Mouse (Mus musculus): ENCODE data around the gene Slc9c1.
"Not testable (repeated sequence)": the region's sequence is repeated elsewhere in the genome, so short reads cannot be mapped to it uniquely, and the experiment has no call there.

The Slc9c1 gene

DNA sequence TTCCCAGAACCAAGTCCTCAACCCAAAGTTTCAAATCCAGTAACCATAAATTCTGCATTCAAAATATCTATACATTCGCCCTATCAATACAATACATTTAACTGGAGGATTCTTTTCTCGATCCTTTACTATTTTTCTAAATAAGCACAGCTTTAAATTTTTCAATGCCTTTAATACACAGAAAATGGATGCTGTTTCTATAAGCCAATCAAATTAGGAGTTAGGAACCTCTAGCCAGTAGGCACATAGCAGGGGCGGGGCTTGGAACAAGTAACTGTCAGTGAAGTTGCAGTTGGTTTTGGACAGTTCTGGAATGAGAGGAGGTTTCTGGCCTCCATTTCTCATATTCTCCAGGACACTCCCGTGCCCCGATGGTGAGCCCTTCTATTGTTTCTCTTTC lies at the start of gene Slc9c1:
Gene Slc9c1, plus strand, starts transcription at position 301 of the 400 bp plus-strand sequence.
- no peak for DNase-seq (ENCODE audit: low spot score in 2 of 2)

DNA sequence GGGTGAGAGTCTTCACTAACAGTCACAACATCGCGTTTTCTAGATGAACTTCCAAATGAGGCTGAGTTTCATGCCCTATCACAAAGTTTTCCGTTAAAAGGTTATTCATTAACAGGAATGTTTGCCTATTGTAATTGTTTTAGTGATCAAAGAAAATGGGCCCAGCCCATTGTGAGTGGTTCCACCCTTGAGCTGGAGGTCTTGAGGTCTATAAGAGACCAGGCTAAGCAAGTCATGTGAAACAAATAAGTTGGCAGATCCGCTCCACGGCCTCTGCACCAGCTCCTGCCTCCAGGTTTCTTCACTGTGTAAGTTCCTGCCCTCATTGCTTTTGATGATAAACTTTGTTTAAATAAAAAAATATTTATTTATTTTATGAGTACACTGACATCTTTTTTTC lies 42.2 kb upstream of the Slc9c1 start, which contains the start of gene Gm609:
Gene Gm609, minus strand, starts transcription at position 43 of the 400 bp plus-strand sequence.
- no peak for DNase-seq (ENCODE audit: low spot score in 2 of 2)

DNA sequence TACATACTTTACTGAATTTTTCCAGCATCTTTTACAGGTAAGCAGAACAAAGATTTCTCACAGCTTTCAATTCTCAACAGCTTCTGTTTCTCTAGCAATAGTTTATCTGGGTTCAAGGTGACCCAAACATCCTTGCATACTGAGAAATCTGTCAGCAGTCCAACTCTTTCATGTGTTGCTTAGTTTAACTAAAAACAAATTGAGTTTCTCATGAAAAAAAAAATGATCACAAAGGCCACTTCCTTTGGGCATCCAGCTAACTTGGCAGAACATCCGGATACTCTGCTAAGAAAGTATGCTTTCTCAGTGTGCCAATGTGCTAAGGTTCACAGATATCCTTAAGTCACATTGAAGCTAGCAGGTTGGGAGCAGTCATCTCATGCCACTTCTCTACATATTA lies 39.8 kb upstream of the Slc9c1 start:
- DNase-seq (ENCODE audit: low spot score in 2 of 2): no peak

DNA sequence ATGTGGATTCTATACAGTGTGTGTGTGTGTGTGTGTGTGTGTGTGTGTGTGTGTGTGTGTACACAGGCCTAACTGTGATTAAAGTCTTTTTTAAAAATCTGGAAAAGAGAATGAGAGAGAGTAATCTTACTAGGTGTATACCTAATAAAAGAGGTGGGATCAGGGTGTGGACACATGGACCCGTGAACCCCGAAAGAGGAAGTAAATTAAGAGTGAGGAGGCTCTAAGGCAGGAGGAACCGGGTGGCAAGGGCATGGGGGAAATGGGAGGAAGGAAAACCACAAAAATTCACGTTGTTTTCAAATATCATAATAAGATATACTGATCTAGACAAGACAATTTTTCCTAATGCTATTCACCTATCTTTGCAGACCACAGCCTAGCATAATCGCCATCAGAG lies 9.6 kb upstream of the Slc9c1 start:
- DNase-seq (ENCODE audit: low spot score in 2 of 2): no peak

GRCm38 (mm10) chr16:45531950-45532349 lies 3.2 kb upstream of the Slc9c1 start, which contains the start of gene Gm17783:
Gene Gm17783, minus strand, starts transcription at chr16:45532050.
- DNase-seq (ENCODE audit: low spot score in 2 of 2): no peak

GRCm38 (mm10) chr16:45538342-45538741 lies 3.2 kb downstream of the Slc9c1 start:
- not testable (repeated sequence) for DNase-seq (ENCODE audit: low spot score in 2 of 2)

- DNase-seq (ENCODE audit: low spot score in 2 of 2): no peak
Observed at GRCm38 (mm10) chr16:45542108-45542507, 7.0 kb downstream of the Slc9c1 start.

DNA sequence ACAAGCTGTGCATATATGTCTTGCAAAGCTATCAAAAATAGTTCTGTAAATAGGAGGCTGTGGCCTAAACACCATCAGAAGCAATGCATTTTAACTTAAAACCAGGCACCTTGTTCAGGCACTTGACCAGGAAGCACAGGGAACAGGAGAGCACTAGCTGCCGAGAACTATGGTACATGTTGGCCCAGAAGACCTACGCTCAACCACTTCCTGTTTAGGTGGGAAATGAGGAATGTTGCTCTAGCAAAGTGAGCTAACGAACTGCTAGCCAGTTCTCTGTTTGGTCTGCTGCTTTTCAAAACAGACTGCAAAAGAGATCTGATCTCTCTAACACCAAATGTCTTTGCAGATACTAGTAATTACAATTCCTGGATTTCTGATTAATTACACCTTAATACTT lies 9.2 kb downstream of the Slc9c1 start:
- no peak for DNase-seq (ENCODE audit: low spot score in 2 of 2)

- no peak for DNase-seq (ENCODE audit: low spot score in 2 of 2)
Observed at GRCm38 (mm10) chr16:45547982-45548381, 12.9 kb downstream of the Slc9c1 start.

- DNase-seq (ENCODE audit: low spot score in 2 of 2): no peak
Observed at GRCm38 (mm10) chr16:45551579-45551978, 16.5 kb downstream of the Slc9c1 start.

- no peak for DNase-seq (ENCODE audit: low spot score in 2 of 2)
Observed at GRCm38 (mm10) chr16:45561747-45562146, 26.6 kb downstream of the Slc9c1 start.

GRCm38 (mm10) chr16:45572307-45572706 lies 37.2 kb downstream of the Slc9c1 start:
- no peak for DNase-seq (ENCODE audit: low spot score in 2 of 2)

- no peak for DNase-seq (ENCODE audit: low spot score in 2 of 2)
Observed at GRCm38 (mm10) chr16:45579883-45580282, 44.8 kb downstream of the Slc9c1 start.

GRCm38 (mm10) chr16:45582512-45582911 lies 47.4 kb downstream of the Slc9c1 start:
- peak; percentile 7 to 54 for DNase-seq (ENCODE audit: low spot score in 2 of 2)

GRCm38 (mm10) chr16:45593656-45594055 lies 58.5 kb downstream of the Slc9c1 start:
- no peak for DNase-seq (ENCODE audit: low spot score in 2 of 2)

- no peak for DNase-seq (ENCODE audit: low spot score in 2 of 2)
Observed at GRCm38 (mm10) chr16:45595494-45595893, 60.4 kb downstream of the Slc9c1 start.

GRCm38 (mm10) chr16:45608481-45608954 lies 73.4 kb downstream of the Slc9c1 start:
- no peak for DNase-seq (ENCODE audit: low spot score in 2 of 2)

- DNase-seq (ENCODE audit: low spot score in 2 of 2): peak in 1 of 2 experiments; percentile 25
Observed at GRCm38 (mm10) chr16:45609300-45609699, 74.2 kb downstream of the Slc9c1 start.

GRCm38 (mm10) chr16:45610267-45610666 lies 75.2 kb downstream of the Slc9c1 start, which contains the start of gene Gcsam:
Gene Gcsam, plus strand, starts transcription at chr16:45610380.
- no peak for DNase-seq (ENCODE audit: low spot score in 2 of 2)

GRCm38 (mm10) chr16:45613247-45613646 lies 78.1 kb downstream of the Slc9c1 start:
- DNase-seq (ENCODE audit: low spot score in 2 of 2): no peak

DNA sequence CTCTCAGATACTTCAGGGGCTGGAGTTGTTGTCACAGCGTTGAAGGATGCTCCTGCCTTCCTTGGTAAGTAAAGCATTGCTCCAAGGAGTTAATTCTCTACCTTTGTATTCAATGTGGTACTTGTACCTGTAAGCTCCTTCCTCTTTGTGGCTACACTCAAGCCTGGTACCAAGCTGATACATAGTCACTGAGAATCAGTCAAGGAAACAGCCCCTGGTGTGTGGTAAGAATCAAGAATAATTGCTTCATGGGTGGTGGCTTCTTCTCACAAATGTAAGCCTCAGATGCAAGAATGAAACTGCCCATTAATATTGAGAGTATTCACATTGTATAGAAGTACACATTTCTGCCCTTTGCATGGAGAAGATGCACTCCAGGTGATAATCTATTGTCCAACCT lies 80.8 kb downstream of the Slc9c1 start:
- no peak for DNase-seq (ENCODE audit: low spot score in 2 of 2)

GRCm38 (mm10) chr16:45619751-45620375 lies 84.8 kb downstream of the Slc9c1 start:
- DNase-seq (ENCODE audit: low spot score in 2 of 2): no peak

DNA sequence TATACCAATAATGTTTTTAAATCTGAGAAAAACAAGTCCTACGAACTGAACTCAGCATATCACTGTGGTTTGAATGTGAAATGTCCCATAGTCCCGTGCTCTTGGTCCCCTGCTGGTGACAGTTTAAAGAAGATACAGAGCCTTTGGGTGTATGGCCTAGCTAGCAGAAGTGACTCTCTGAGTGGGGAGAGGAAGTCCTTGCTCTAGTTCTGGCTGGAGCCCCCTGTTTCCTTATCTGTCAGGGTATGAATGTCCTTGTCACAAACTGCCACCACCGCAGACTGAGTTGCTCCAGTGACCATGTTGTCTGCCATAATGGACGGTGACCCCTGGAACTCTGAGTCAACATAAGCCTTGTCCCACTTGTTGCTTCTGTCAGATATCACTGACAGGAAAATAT lies 88.1 kb downstream of the Slc9c1 start:
- no peak for DNase-seq (ENCODE audit: low spot score in 2 of 2)

DNA sequence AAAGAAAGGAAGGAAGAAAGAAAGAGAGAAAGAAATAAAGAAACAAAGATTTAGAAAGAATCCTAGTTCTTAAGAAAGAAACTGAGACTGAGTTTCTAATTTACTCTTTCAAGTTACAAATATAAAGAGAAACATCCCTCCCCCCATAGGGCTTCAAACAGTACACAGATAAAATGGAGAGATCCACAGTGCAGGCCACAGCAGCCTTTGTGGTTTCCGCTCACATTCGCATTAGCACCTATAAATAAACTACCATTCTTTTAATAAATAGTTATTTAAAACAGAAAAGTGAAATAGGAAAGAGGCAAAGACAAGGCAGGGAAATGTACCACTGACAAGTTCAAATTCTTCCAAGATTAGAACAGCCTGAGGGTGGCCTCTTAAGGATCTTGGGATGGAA lies 89.7 kb downstream of the Slc9c1 start:
- DNase-seq (ENCODE audit: low spot score in 2 of 2): no peak

Data from thymus, postnatal 10 days (tissue).